Mouse (Mus musculus) forebrain, embryonic 16.5 days (tissue): ENCODE measurements around the gene Figla. TPM values are rescaled to one million over a fixed set of nuclear protein-coding genes. Genes with fewer than 3 reads are reported as not detected.
"Not testable (repeated sequence)": the region's sequence is repeated elsewhere in the genome, so short reads cannot be mapped to it uniquely, and the experiment has no call there.

Experiments used
- ATAC-seq: fragments of 200-750 bp; cut with Nextera tagmentation; 2 replicates; pipeline ENCODE4 v1.8.0; 2017; ENCODE audit warnings: mild to moderate bottlenecking, moderate library complexity
- H3K27ac ChIP-seq: fragments of 300-500 bp; sonication (generic); 2 replicates; pipeline ENCODE4 v1.5.1; 2014; ENCODE audit warnings: low read length, control low read depth
- H3K27me3 ChIP-seq: fragments of 300-500 bp; sonication (generic); replicated peaks from 2 replicates; pipeline ENCODE4 v1.6.1; 2014; ENCODE audit warnings: low read length; ENCODE audit not compliant: control insufficient read depth, insufficient read depth
- H3K36me3 ChIP-seq: fragments of 300-500 bp; sonication (generic); 2 replicates; pipeline ENCODE4 v1.6.1; 2014; ENCODE audit not compliant: control insufficient read depth, insufficient read depth
- H3K4me1 ChIP-seq: fragments of 300-500 bp; sonication (generic); replicated peaks from 2 replicates; pipeline ENCODE4 v1.6.1; 2014; ENCODE audit warnings: low read length; ENCODE audit not compliant: control insufficient read depth, insufficient read depth
- H3K4me2 ChIP-seq: fragments of 300-500 bp; sonication (generic); 2 replicates; pipeline ENCODE4 v1.6.1; 2014; ENCODE audit warnings: mild to moderate bottlenecking, low read length, control low read depth
- H3K4me3 ChIP-seq: fragments of 300-500 bp; sonication (generic); replicated peaks from 2 replicates; pipeline ENCODE4 v1.5.1; 2014; ENCODE audit warnings: mild to moderate bottlenecking, low read length, control low read depth
- H3K9ac ChIP-seq: fragments of 300-500 bp; sonication (generic); replicated peaks from 2 replicates; pipeline ENCODE4 v1.6.1; 2014; ENCODE audit warnings: low read depth, low read length, control low read depth
- H3K9me3 ChIP-seq: fragments of 300-500 bp; sonication (generic); 2 replicates; pipeline ENCODE4 v1.6.1; 2016; ENCODE audit warnings: low read length; ENCODE audit not compliant: control insufficient read depth
- WGBS: fragments of 180-500 bp; shearing (Covaris S2); extraction: QIAGEN DNeasy Blood & Tissue Kit; methylation state at CpG from one replicate; pipeline ENCODE4 v1.1.7; 2014; 5-methylcytosine and 5-hydroxymethylcytosine counted together
- polyA plus RNA-seq: library from polyadenylated mRNA; unstranded; fragments of >200 nt; fragmentation: Nextera tagmentation; extraction: Ambion mirVana; gene quantifications from 2 replicates; pipeline ENCODE4 v1.2.1, GENCODE M21; 2015

Figla gene
- polyA plus RNA-seq, 1 experiment from 2014 or later: not detected

DNA sequence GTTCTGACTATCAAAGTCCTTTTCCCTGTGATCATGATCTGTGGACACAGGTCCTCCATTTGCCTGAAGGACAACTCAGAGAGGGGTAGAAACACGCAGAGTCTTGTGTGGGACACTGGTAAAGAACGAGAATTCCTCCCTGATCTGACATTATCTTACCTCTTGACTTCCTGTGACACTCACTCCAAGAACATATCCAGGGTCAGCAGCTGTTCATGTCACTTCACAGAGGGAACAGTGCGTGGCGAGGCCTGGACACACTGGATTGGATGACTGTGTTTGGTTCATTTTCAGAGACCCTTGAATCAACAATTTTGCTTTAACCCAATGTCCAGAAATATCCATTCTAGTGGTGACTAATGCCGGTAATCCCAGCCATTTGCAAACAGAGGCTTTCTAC is 26.4 kb upstream of the Figla start:
- 88% methylated on average over 5 of the region's 5 CpGs for WGBS
- not testable (repeated sequence) for ATAC-seq

DNA sequence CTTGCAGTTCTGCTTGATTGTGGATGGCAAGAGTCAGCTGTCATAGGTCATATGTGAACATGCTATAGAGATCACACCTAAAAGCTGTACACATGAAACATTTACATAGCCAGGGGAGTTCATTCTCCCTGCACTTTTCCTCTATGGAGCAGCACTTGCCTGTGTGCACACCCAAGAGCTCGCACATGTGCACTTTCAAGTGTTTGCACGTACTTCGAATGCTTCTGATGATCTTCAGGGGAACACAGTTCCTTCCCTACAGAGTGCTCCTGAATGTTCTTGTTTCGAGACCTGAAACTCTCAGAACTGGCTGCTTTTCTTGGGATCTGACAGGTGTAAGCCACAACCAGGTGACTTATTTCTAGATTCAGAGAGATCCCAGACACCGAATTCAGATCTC is 25.2 kb upstream of the Figla start:
- ATAC-seq, H3K27me3 ChIP-seq: not testable (repeated sequence)

More for the DNA sequence above, 26.4 kb upstream of the Figla start:
- H3K4me2 ChIP-seq, H3K36me3 ChIP-seq, H3K27me3 ChIP-seq, H3K27ac ChIP-seq, H3K4me1 ChIP-seq, H3K9ac ChIP-seq, H3K4me3 ChIP-seq, H3K9me3 ChIP-seq: not testable (repeated sequence)

DNA sequence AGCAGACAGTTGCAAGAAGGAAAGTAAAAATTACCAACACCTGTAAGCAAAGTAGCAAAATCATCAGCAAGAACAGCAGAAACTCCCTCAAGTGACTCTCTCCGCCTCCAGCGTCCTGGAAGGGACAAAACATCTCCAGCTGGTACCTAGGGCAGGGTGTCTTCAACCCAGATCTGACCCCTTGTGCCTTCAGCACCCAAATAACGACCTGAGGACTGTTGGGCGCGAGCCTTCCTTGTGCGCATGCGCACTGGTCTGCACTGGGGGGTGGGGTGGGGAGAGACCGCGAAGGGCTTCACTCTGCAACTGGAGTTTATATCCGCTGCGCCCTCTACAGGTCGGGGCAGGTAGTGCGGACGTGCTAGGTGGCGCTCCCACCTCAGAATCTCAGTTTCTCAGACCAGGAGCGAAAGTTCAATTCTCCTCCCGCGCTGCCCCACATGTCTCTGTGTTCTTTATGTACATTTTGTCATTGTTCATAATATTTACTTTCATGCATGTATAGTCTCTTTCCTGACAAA is 12.5 kb upstream of the Figla start:
- 81% methylated on average over 18 of the region's 18 CpGs for WGBS
- Histone ChIP-seq H3K36me3 (no peaks in the 10 kb centered on the region), H3K4me1 (no peaks in the 10 kb centered on the region), H3K9ac (no peak overlapping the region), H3K27me3 (no peaks in the 10 kb centered on the region), H3K4me2 (no peak overlapping the region), H3K4me3 (no peak overlapping the region), H3K27ac (no peak overlapping the region), H3K9me3 (no peaks in the 10 kb centered on the region)
- ATAC-seq: no peak

More for the DNA sequence above, 25.2 kb upstream of the Figla start:
- H3K4me3 ChIP-seq, H3K36me3 ChIP-seq, H3K4me2 ChIP-seq, H3K9me3 ChIP-seq, H3K9ac ChIP-seq, H3K27ac ChIP-seq, H3K4me1 ChIP-seq: not testable (repeated sequence)
- 91% methylated on average over 5 of the region's 5 CpGs for WGBS

DNA sequence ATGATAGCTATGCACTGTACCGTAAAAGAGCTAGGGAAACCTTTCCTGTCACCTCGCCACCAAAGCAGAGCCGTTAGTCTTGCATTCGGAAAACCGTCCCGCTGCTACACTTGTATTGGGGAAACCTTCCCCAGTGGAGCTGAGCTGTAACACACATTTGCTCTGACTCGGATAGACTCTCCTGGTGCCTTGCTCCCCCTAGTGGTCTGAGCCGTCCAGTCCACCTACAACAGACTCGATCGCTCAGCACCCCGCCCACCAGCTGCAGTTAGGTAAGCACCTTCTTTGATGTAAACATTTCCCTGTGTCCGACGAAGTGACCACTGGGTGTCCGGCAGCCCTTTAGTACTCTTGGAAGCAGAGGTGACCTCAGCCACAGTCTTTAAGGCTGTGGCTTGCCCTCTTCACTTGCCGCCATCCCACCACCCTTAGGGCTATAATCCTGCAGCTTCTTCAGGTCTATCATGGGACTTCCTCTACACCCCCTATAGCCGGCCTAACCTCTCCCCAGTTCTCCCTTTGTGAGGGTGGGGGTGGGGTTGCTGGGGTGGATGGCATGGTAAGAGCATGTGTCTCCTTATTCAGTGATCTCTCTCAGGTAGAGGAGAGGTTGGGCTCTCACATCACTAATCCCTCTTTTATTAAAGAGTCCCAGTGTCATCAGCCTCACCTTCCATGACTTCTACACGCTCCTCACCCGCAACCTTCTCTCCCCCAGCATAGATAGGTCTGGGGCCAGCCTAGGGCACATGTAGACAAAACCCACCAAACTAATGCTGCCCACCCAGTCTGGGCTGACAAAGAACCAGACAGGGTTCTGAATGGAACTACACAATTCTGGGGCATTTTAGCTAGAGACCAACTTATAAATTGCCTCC is 11.5 kb upstream of the Figla start:
- Histone ChIP-seq H3K4me2 (peak overlapping the region; percentile 25), H3K4me1 (no peaks in the 10 kb centered on the region), H3K27ac (no peak overlapping the region), H3K9ac (no peak overlapping the region; the same call in 1 of the 2 replicates), H3K36me3 (no peaks in the 10 kb centered on the region), H3K4me3 (no peak overlapping the region), H3K27me3 (no peaks in the 10 kb centered on the region), H3K9me3 (no peaks in the 10 kb centered on the region)
- ATAC-seq: peak; percentile 96
- 14% methylated on average over 18 of the region's 18 CpGs for WGBS

DNA sequence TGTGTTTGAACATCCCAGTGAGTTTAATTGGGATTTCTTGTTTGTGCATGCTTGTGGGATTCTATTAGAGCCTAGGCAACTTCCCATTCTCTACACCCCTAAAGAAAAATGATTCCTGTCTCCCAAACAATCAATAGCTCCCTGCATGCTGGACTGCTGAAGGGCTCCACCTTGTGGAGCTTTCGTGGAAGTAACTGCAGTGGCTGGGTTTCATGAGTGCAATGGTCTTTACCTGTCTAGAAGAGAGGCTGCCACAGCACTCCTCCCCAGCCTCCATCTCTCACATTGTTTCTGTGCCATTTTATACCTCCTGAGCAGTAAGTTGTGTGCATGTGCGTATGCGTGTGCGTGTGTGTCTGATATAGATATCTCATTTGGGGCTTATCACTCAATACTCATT is 6.0 kb upstream of the Figla start:
- H3K4me3 ChIP-seq: no peak overlapping the region
- H3K9ac ChIP-seq: no peak overlapping the region
- no peaks in the 10 kb centered on the region for H3K27me3 ChIP-seq
- H3K36me3 ChIP-seq: no peaks in the 10 kb centered on the region
- H3K27ac ChIP-seq: no peak overlapping the region
- H3K9me3 ChIP-seq: no peaks in the 10 kb centered on the region
- H3K4me2 ChIP-seq: no peak overlapping the region
- 37% methylated on average over 4 of the region's 4 CpGs for WGBS
- peak; percentile 66; the same call in 1 of the 2 replicates for ATAC-seq
- H3K4me1 ChIP-seq: no peaks in the 10 kb centered on the region

DNA sequence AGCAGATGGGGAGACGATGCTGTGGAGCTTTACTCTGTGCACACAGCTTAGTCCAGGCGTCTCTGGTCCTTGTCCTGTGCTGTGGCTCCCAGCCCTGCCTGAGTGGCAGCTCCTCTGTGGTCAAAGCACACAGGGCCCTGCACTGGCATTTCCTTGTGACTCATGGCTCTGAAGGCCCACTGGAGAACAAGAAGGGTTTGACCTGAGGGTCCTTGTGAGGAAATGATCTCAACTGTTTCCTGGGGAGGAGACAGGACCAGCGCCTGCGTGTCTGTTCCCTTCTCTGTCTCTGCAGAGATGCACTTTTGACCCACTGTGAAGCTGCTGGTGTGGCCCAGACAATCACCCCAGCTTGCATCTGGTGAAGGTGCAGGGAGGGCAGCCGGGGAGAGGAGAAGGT is 1.2 kb upstream of the Figla start:
- H3K27me3 ChIP-seq, H3K4me2 ChIP-seq, H3K4me3 ChIP-seq, H3K27ac ChIP-seq, H3K9ac ChIP-seq, H3K36me3 ChIP-seq, H3K4me1 ChIP-seq, H3K9me3 ChIP-seq, ATAC-seq: not testable (repeated sequence)
- WGBS: 92% methylated on average over 5 of the region's 5 CpGs

DNA sequence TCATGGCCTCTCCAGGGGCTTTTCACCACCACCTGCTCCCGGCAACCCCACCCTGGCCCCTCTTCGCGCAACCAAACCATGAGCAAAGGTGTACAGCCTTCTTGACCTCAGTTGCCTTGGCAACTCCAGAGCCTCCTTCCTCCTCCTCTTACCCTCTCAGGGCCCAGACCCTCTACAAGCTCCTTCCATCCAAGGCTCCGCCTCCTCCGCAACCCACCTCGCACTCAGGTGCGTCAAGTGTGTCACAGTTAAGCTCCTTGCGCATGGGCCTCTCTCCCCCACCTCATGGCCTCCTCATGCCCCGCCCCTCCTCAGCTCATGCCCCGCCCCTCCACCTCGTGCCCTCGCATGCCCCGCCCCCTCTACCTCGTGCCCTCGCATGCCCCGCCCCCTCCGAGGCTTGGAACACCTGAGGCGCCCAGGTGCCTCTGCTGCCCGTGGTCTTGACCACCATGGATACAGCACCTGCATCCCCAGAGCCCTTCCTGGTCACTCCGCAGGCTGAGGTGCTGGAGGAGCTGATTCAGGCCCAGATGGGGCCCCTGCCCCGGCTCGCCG is 901 bp downstream of the Figla start:
- H3K9ac ChIP-seq: no peak overlapping the region
- ATAC-seq: no peak
- H3K9me3 ChIP-seq: no peaks in the 10 kb centered on the region
- no peaks in the 10 kb centered on the region for H3K36me3 ChIP-seq
- no peak overlapping the region for H3K27ac ChIP-seq
- 83% methylated on average over 23 of the region's 23 CpGs for WGBS
- no peaks in the 10 kb centered on the region for H3K27me3 ChIP-seq
- H3K4me3 ChIP-seq: no peak overlapping the region
- no peak overlapping the region for H3K4me2 ChIP-seq
- no peaks in the 10 kb centered on the region for H3K4me1 ChIP-seq

DNA sequence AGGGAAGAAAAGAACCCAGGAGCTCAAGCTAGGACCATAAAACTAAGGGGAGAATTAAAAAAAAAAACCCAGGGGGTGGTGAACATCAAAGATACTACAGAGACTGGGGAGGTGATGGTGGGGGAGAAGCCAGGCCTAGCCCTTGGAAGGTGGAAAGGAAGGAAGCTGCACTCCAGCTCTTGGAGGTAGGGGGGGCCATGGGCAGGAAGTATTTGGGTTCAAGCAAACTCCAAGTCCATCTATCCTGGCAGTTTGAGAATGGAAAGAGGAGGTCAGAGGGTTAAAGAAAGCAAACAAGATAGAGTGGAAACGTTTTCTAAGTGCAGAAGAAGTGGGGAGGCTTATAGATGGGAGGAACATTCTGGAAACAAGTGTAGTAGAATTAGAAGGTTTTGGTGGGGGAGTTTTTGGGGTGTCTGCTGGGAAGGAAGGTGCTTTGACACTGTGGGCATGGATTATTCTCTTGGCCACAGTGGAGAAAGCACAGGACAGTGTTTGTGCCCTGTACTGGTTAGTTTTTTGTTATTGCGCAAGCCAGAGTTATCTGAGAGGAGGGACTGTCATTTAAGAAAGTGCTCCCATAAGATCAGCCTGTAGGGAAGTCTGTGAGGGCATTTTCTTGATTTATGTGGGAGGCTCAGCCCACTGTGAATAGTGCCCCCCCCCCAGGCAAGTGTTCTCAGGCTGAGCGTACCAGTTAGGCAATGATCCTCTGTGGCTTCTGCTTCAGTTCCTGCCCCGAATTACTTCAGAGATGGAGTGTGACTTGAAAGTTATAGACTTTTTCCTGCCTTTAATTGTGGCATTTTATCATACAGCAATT is 3.7 kb downstream of the Figla start:
- 70% methylated on average over 4 of the region's 4 CpGs for WGBS
- no peaks in the 10 kb centered on the region for H3K9me3 ChIP-seq
- ATAC-seq: no peak
- no peak overlapping the region for H3K4me2 ChIP-seq
- H3K27me3 ChIP-seq: no peaks in the 10 kb centered on the region
- no peak overlapping the region for H3K27ac ChIP-seq
- no peaks in the 10 kb centered on the region for H3K4me1 ChIP-seq
- H3K36me3 ChIP-seq: no peaks in the 10 kb centered on the region
- no peak overlapping the region for H3K4me3 ChIP-seq
- H3K9ac ChIP-seq: no peak overlapping the region

DNA sequence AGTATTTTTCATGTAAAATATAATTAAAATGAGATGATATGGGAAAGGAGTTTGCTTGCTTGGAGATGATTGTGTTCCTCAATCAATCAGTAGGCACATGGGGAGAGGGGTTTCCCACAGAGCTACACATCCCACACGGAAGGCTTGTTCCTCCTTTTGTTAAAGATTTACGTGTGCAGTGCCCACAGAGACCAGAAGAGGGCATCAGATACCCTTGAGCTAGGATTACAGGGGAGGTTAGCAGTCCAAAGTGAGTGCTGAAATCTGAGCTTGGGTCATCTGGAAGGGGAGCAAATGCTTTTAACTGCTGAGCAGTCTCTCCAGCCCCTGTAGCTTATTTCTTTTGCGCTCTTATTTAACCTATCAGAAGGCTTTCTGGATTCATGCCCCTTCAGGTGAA is 5.0 kb downstream of the Figla start:
- no peak for ATAC-seq
- no peaks in the 10 kb centered on the region for H3K9me3 ChIP-seq
- no peaks in the 10 kb centered on the region for H3K27me3 ChIP-seq
- no peak overlapping the region for H3K4me3 ChIP-seq
- H3K9ac ChIP-seq: no peak overlapping the region
- H3K4me2 ChIP-seq: no peak overlapping the region
- no peaks in the 10 kb centered on the region for H3K36me3 ChIP-seq
- no peaks in the 10 kb centered on the region for H3K4me1 ChIP-seq
- no peak overlapping the region for H3K27ac ChIP-seq
- 26% methylated on average over 3 of the region's 3 CpGs for WGBS
